ENCODE assay signal across 10 mouse cellular contexts in the genomic region with DNA sequence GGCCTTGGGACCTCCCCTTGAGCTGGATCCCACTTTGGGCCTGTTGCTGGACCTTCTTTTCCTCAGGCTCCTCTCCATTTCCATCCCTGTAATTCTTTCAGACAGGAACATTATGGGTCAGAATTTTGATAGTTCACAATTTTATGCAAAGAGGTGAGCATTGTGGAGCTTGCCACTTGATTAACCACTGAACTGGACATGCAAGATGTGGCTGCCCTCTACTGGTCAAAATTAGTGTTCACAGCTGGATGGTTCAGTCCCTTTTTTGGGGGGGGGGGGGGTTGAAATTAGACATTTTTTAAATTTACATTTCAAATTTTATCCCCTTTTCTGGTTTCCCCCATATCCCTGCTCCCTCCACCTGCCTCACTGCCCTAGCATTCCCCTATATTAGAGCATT. TPM values are rescaled to one million over a fixed set of nuclear protein-coding genes. Genes with fewer than 3 reads are reported as not detected.
DNase-seq lines count a peak whose midpoint lies in the region; ATAC-seq and TF ChIP-seq lines count a peak whose summit lies in the region.
"Had no signal": no experiment of that assay in that cellular context is flagged by ENCODE, and none has a peak within 500 bp of the region (broad histone marks: within the 10 kb centered on the region; RNA-seq: fewer than 3 reads in every experiment).

No protein-coding gene starts in this region.

- peak; percentile 18 to 47 for DNase-seq in cerebellum, postnatal 14 days
- DNase-seq in cerebellum, adult 11-12 months: no peak
- peak; percentile 3 to 10 for DNase-seq in left cerebral cortex, postnatal 25 days (ENCODE audit: low spot score in 2 of 2)
- no peak for DNase-seq in left cerebral cortex, postnatal 36 days (ENCODE audit: low spot score in 2 of 2)
- DNase-seq in kidney, adult 8-10 months: peak; percentile 22 to 44
- no peak for DNase-seq in natural killer cell, adult 2 months (ENCODE audit: low spot score in 2 of 2)
- DNase-seq: cerebellum, adult 9-11 months had no signal

- ATAC-seq in erythroid progenitor cell, adult 5-6 weeks (replicated peaks; ENCODE audit: low FRiP score, poor library complexity, severe bottlenecking): no peak

- TF ChIP-seq CTCF in E14TG2a.4 (conservative IDR thresholded peaks at IDR 0.05; ENCODE audit: low read length): peak; percentile 37

- no peaks in the 10 kb centered on the region for H3K36me3 ChIP-seq in E14TG2a.4 (ENCODE audit: insufficient read depth, low read length)
- H3K36me3 ChIP-seq: lung, embryonic 15.5 days had no signal

- H3K9me3 ChIP-seq in E14TG2a.4 (ENCODE audit: low read length): peaks cover 11% of the 10 kb centered on the region
- H3K9me3 ChIP-seq: lung, embryonic 15.5 days had no signal

- no peaks in the 10 kb centered on the region for H3K4me1 ChIP-seq in E14TG2a.4 (replicated peaks; ENCODE audit: low read depth, low read length)
- H3K4me1 ChIP-seq: lung, embryonic 15.5 days had no signal

- H3K4me3 ChIP-seq in E14TG2a.4 (replicated peaks; ENCODE audit: low read length): no peak overlapping the region
- H3K4me3 ChIP-seq: lung, embryonic 15.5 days had no signal

- H3K27me3 ChIP-seq in E14TG2a.4 (ENCODE audit: insufficient read depth, low read length): no peaks in the 10 kb centered on the region
- H3K27me3 ChIP-seq: lung, embryonic 15.5 days had no signal

- intact Hi-C loops in left cerebral cortex, postnatal 25 days (cut with DNase I): no loop called here
- intact Hi-C loops in left cerebral cortex, postnatal 36 days (cut with DNase I): no loop called here

RNA-seq across cellular contexts. Expression of a gene that starts 23.2 kb away (rescaled TPM):
- not detected for total RNA-seq in left cerebral cortex, postnatal 25 days (2021)
- total RNA-seq in left cerebral cortex, postnatal 36 days (2021): not detected
- total RNA-seq in erythroid progenitor cell, adult 5-6 weeks (2015; ENCODE audit: low replicate concordance): not detected in 2 replicates
- total RNA-seq in erythroid progenitor cell, adult 5-6 weeks (2017; ENCODE audit: low replicate concordance): not detected in 2 replicates

RNA-seq across cellular contexts. Expression of a gene that starts 51.4 kb away (rescaled TPM):
- total RNA-seq in left cerebral cortex, postnatal 25 days (2021): not detected
- not detected for total RNA-seq in left cerebral cortex, postnatal 36 days (2021)
- not detected in 2 replicates for total RNA-seq in erythroid progenitor cell, adult 5-6 weeks (2015; ENCODE audit: low replicate concordance)
- total RNA-seq in erythroid progenitor cell, adult 5-6 weeks (2017; ENCODE audit: low replicate concordance): not detected in 2 replicates

RNA-seq across cellular contexts. Expression of a gene that starts 56.6 kb away (rescaled TPM):
- not detected for total RNA-seq in left cerebral cortex, postnatal 25 days (2021)
- not detected for total RNA-seq in left cerebral cortex, postnatal 36 days (2021)
- total RNA-seq in erythroid progenitor cell, adult 5-6 weeks (2015; ENCODE audit: low replicate concordance): not detected in 2 replicates
- not detected in 2 replicates for total RNA-seq in erythroid progenitor cell, adult 5-6 weeks (2017; ENCODE audit: low replicate concordance)

Comparison
In these comparisons a context has a peak if more than half of its experiments do, and no peak if none do; other contexts are left out.
1. DNase-seq: peak in cerebellum, postnatal 14 days (2 of 2), left cerebral cortex, postnatal 25 days (2 of 2) and kidney, adult 8-10 months (2 of 2); none in cerebellum, adult 11-12 months (single experiment), left cerebral cortex, postnatal 36 days (0 of 2) and natural killer cell, adult 2 months (0 of 2).